Mouse (Mus musculus) testis, adult 10 weeks (tissue): ENCODE measurements around the gene E330017A01Rik. TPM values are rescaled to one million over a fixed set of nuclear protein-coding genes. Genes with fewer than 3 reads are reported as not detected.

Experiments used
- polyA plus RNA-seq: library from polyadenylated mRNA; stranded (reverse); fragments of 350-450 nt; fragmentation: Illumina TruSeq; extraction: RNeasy Lipid Tissue Mini Kit (QIAGEN cat#74804); gene quantifications from one replicate; pipeline ENCODE4 v1.2.3, GENCODE M21; 2014; ENCODE audit warnings: low read depth, low replicate concordance

E330017A01Rik gene
- 0.97 TPM for polyA plus RNA-seq

DNA sequence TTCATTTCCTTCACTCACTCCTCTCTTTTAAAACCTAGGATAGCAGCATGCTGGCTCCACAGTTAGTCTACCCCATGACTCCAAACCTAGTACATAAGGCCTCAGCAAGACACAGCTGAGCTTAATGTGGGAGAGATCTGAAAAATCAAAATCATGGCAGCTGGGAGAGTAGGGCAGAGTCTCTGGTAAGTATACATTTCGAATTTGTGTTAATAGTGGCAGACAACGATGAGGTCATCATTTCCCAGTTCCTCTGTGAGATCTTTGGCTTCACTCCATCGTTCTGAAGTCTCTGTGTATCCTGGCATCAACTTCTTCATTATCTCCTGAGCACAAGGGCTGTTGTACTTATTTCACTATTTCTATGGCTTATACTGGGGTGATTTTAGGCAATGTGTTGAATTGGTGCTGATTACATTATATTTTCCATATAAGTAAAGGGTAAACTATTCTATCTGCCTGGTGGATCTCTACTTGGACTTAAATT lies at the start of gene E330017A01Rik:
E330017A01Rik (minus strand) TSS at position 51 of the 487 bp plus-strand sequence.

DNA sequence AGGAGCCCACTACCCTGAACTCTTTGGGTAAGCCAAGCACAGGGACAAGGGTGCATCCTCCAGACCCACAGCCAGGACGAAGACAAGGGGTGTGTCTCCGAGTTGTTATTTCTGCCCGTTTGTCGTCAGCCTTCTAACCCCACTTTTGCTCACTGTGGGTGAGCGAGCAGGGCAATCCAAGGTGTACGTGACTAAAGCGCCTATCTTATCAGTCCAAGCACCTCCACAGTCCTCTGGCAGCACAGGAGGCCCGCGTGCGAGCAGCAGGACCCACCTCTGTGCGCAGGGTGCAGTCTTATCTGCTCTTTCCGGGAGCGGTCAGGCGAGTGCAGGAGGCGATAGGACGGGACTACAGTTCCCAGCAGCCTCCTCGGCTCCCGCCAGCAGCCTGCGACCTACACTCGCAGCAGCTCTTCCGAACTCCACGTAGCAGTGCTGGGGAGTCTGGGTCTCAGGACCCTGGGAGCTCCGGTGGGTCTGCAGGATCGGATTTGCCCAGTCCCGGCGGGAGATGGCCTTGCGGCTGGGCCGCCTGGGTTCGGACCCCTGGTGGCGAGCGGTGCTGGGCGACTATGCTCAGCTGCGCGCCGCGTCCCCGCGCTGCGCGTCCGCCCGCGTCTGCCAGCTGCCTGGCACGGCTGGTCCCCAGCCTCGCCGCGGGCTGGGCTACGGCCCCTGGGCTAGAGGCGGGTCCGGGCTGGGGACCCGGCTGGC lies 31.5 kb upstream of the E330017A01Rik start, which contains the start of gene Cpox:
Cpox (plus strand) TSS at position 376 of the 714 bp plus-strand sequence.

DNA sequence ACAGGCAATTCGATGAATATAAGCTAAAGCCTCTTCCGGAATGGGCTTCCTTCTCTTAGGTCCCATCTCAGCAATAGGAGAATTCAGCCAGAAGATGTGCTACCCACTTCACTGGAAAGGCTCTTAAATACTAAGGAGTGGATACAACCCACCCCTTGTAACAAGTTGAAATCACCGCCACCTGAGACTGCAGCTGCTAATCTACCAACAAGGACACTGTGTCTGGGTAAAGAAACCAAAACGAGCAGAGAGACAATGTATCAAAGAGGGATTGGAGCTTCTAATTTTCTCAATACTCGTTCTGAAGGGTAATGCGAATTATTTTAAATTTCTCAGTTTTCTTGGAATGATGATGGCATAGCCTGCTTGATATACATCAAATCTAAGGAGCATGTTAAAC lies 21.7 kb downstream of the E330017A01Rik start, which contains the start of gene Gm813:
Gm813 (minus strand) TSS at position 101 of the 400 bp plus-strand sequence.

Other genes with a start within 250 kb of the E330017A01Rik start
- 16.7 TPM for gene Dcbld2, start 230.3 kb downstream of the E330017A01Rik start, polyA plus RNA-seq
- 37.3 TPM for gene St3gal6, start 114.5 kb downstream of the E330017A01Rik start, polyA plus RNA-seq
- not detected for gene Gm813, start 21.8 kb downstream of the E330017A01Rik start, polyA plus RNA-seq
- 5.4 TPM for gene Cpox, start 31.6 kb upstream of the E330017A01Rik start, polyA plus RNA-seq
- gene Gpr15, start 80.3 kb upstream of the E330017A01Rik start, polyA plus RNA-seq, result 1.5 TPM
- 57.0 TPM for gene Cldnd1, start 89.2 kb upstream of the E330017A01Rik start, polyA plus RNA-seq
- gene Olfr172, start 124.4 kb upstream of the E330017A01Rik start, polyA plus RNA-seq, result not detected
- gene Olfr173, start 161.5 kb upstream of the E330017A01Rik start, polyA plus RNA-seq, result not detected
- gene Olfr175-ps1, start 188.0 kb upstream of the E330017A01Rik start, polyA plus RNA-seq, result not detected
- not detected for gene Olfr177, start 236.0 kb upstream of the E330017A01Rik start, polyA plus RNA-seq